Mouse (Mus musculus) bone marrow, adult 2 months (tissue): ENCODE data around the gene Mettl5. TPM values are rescaled to one million over a fixed set of nuclear protein-coding genes. Genes with fewer than 3 reads are reported as not detected.
"Not testable (repeated sequence)": the region's sequence is repeated elsewhere in the genome, so short reads cannot be mapped to it uniquely, and the experiment has no call there.

ENCODE experiments used
- H3K27ac ChIP-seq: fragments of 200-500 bp; 2 replicates; pipeline ENCODE4 v1.5.1; 2012; ENCODE audit warnings: low read depth, mild to moderate bottlenecking, control low read depth, inconsistent platforms, low read length; ENCODE audit not compliant: control insufficient read depth, poor library complexity, insufficient read depth
- H3K4me1 ChIP-seq: fragments of 200-500 bp; 2 replicates; pipeline ENCODE4 v1.6.1; 2011; ENCODE audit warnings: low read length; ENCODE audit not compliant: control insufficient read depth, insufficient read depth
- H3K4me3 ChIP-seq: fragments of 200-500 bp; replicated peaks from 2 replicates; pipeline ENCODE3; 2011; ENCODE audit warnings: mild to moderate bottlenecking, low read depth, low read length, control low read depth; ENCODE audit not compliant: control insufficient read depth
- CTCF ChIP-seq: fragments of 200-500 bp; IDR thresholded peaks from 2 replicates; pipeline ENCODE4 v1.5.1; 2011; ENCODE audit warnings: low read length, control low read depth; ENCODE audit not compliant: control insufficient read depth, insufficient read depth
- POLR2A ChIP-seq: fragments of 200-500 bp; IDR thresholded peaks from 2 replicates; pipeline ENCODE4 v1.6.1; 2011; ENCODE audit warnings: low read depth, mild to moderate bottlenecking, control low read depth, low read length, borderline replicate concordance; ENCODE audit not compliant: control insufficient read depth
- WGBS: fragments of 180-500 bp; shearing (Covaris S2); methylation state at CpG from one replicate; pipeline ENCODE4 v1.1.7; 2018; 5-methylcytosine and 5-hydroxymethylcytosine counted together
- polyA plus RNA-seq: library from polyadenylated mRNA; stranded (reverse); fragments of >200 nt; gene quantifications from 2 replicates; pipeline ENCODE4 v1.2.4, GENCODE M21; 2011; ENCODE audit warnings: low replicate concordance; ENCODE audit not compliant: missing spikeins, insufficient read depth, insufficient read length

Mettl5 gene
- polyA plus RNA-seq: 8.8 and 10.8 TPM in 2 replicates

- H3K4me3 ChIP-seq: peak within 1 kb of the TSS; percentile 78
- TF ChIP-seq CTCF: peak; percentile 54
- TF ChIP-seq POLR2A: peak; percentile 89
- peak within 1 kb of the TSS; percentile 36 for H3K27ac ChIP-seq
- under 1% methylated on average over 45 of the region's 45 CpGs for WGBS
- no peaks in the 10 kb centered on the region; the same call in 1 of the 2 replicates for H3K4me1 ChIP-seq
Measured at GRCm38 (mm10) chr2:69885451-69886305, at the start of gene Mettl5. Mettl5 (minus strand) TSS chr2:69885615.

DNA sequence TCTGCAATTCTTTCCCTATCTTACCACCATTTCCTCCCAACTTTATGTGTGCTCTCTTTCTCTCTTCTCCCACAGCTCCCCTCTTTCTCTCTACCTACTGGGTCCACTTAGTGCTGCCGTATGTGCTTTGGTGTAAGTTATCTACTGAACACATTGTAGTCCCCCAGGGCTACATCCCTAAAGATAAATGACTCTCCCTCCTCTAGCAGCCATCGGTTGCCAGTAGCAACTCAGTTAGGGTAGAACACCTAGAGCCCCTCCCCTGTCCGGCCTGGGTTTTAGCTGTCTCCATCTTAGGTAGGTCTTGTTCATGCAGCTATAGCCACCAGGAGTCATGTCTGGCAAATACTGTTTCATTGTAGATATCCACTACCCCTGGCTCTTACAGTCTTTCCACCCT is 39.5 kb upstream of the Mettl5 start:
- H3K4me3 ChIP-seq: no peak overlapping the region
- no peaks in the 10 kb centered on the region; the same call in 1 of the 2 replicates for H3K4me1 ChIP-seq
- WGBS: 49% methylated on average over 3 of the region's 3 CpGs
- TF ChIP-seq POLR2A: no peak
- no peak for TF ChIP-seq CTCF
- H3K27ac ChIP-seq: no peak overlapping the region

GRCm38 (mm10) chr2:69917301-69917700 is 31.9 kb upstream of the Mettl5 start:
- Histone ChIP-seq H3K27ac (no peak overlapping the region), H3K4me1 (no peaks in the 10 kb centered on the region), H3K4me3 (no peak overlapping the region)
- TF ChIP-seq CTCF: no peak
- no peak for TF ChIP-seq POLR2A
- WGBS: 89% methylated on average over 3 of the region's 3 CpGs

GRCm38 (mm10) chr2:69912801-69913200 is 27.4 kb upstream of the Mettl5 start:
- no peak overlapping the region for H3K4me3 ChIP-seq
- no peaks in the 10 kb centered on the region for H3K4me1 ChIP-seq
- no peak overlapping the region for H3K27ac ChIP-seq
- TF ChIP-seq CTCF: no peak
- 83% methylated on average over 2 of the region's 2 CpGs for WGBS

DNA sequence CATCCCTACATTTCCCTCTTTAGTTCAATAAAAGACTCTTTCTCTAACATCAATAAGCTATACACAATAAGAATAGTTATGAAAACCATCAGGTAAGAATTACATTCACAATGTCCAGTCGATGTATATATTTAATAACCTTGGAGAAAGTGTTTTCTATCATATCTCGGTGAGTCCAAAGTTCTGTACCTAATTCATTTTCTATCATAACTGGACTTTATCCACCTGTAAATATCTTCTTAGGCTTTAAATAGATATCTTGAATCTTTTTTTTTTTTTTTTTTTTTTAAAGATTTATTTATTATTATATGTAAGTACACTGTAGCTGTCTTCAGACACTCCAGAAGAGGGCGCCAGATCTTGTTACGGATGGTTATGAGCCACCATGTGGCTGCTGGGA is 22.0 kb upstream of the Mettl5 start:
- WGBS: 77% methylated on average over 4 of the region's 4 CpGs
- not testable (repeated sequence) for H3K4me1 ChIP-seq, H3K27ac ChIP-seq, H3K4me3 ChIP-seq

DNA sequence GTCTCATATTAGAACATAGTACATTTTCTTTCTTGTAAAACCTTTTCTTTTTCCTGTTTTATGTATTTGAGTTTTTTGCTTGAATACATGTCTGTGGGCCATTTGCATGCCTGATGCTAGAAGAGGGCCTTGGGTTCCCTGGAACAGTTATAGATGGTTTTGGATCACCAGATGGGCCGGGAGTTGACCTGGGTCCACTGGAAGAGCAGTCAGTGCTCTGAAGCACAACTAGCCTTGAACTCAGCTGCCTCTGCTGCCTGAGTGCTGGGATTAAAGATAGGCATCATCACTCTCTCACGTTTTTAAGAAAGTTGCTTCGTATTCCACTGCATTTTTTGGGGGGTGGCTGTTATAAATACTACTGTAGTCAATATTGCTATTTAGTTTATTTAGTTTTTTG is 18.1 kb upstream of the Mettl5 start:
- WGBS: 83% methylated on average over 3 of the region's 3 CpGs
- no peaks in the 10 kb centered on the region; the same call in 1 of the 2 replicates for H3K4me1 ChIP-seq
- no peak overlapping the region for H3K4me3 ChIP-seq
- TF ChIP-seq POLR2A: no peak
- TF ChIP-seq CTCF: no peak
- H3K27ac ChIP-seq: no peak overlapping the region

- WGBS: under 1% methylated on average over 55 of the region's 55 CpGs
- peak overlapping the region; percentile 97 for H3K4me3 ChIP-seq
- peak overlapping the region; percentile 96 for H3K27ac ChIP-seq
- H3K4me1 ChIP-seq: no peaks in the 10 kb centered on the region; the same call in 1 of the 2 replicates
- 0 out of 2 replicates have a peak, but pooled peaks have one; percentile 22 for TF ChIP-seq POLR2A
- TF ChIP-seq CTCF: no peak
Measured at GRCm38 (mm10) chr2:69897618-69898575, 12.5 kb upstream of the Mettl5 start.

- Histone ChIP-seq H3K4me3 (peak within 1 kb of the TSS; percentile 97), H3K4me1 (no peaks in the 10 kb centered on the region; the same call in 1 of the 2 replicates), H3K27ac (peak within 1 kb of the TSS; percentile 96)
- 1% methylated on average over 65 of the region's 65 CpGs for WGBS
- TF ChIP-seq POLR2A: peak; percentile 86; the same call in 1 of the 2 replicates
- no peak for TF ChIP-seq CTCF
Measured at GRCm38 (mm10) chr2:69897039-69897617, 11.7 kb upstream of the Mettl5 start, which contains the start of gene Ubr3. Ubr3 (plus strand) TSS chr2:69897246.
